Mouse (Mus musculus): ENCODE results near the gene Plekhm2.

- TF ChIP-seq CTCF (IDR thresholded peaks at IDR 0.05; ENCODE audit: extremely low read depth, insufficient read depth, low read length), result no peak
- TF ChIP-seq POLR2A (IDR thresholded peaks at IDR 0.05; ENCODE audit: extremely low read depth, insufficient read depth, low read length), result no peak
Measured at GRCm38 (mm10) chr4:141685499-141685898, 20.8 kb upstream of the Plekhm2 start, which contains the start of gene Rsc1a1.
